Mouse (Mus musculus) CH12.LX (cell line): Measurements from ENCODE around the gene Foxm1.

ENCODE experiments used
- CHD2 ChIP-seq: IDR thresholded peaks from 2 replicates; pipeline ENCODE4 v1.6.1; 2011; ENCODE audit warnings: low read length, improper control_type of control experiment
- CTCF ChIP-seq, 2 experiments: IDR thresholded peaks in 1 of 2; conservative IDR thresholded peaks in 1 of 2; 2 replicates each; pipeline ENCODE4 v1.5.1; 2011 to 2012; ENCODE audit warnings: low read depth in 2 of 2, low read length in 2 of 2, improper control_type of control experiment in 1 of 2, inconsistent platforms in 1 of 2, mild to moderate bottlenecking in 1 of 2, moderate library complexity in 1 of 2
- E2F4 ChIP-seq: IDR thresholded peaks from 2 replicates; pipeline ENCODE4 v1.6.1; 2011; ENCODE audit warnings: low read depth, low read length, improper control_type of control experiment; ENCODE audit not compliant: insufficient replicate concordance
- EP300 ChIP-seq: IDR thresholded peaks from 2 replicates; pipeline ENCODE4 v1.6.1; 2011; ENCODE audit warnings: low read length, improper control_type of control experiment
- ETS1 ChIP-seq: conservative IDR thresholded peaks from 2 replicates; pipeline ENCODE4 v1.6.1; 2012; ENCODE audit warnings: low read depth, mild to moderate bottlenecking, inconsistent platforms, low read length, improper control_type of control experiment, moderate library complexity
- GABPA ChIP-seq: IDR thresholded peaks from 2 replicates; pipeline ENCODE4 v1.6.1; 2012; ENCODE audit warnings: low read depth, low read length, improper control_type of control experiment, inconsistent platforms; ENCODE audit not compliant: insufficient replicate concordance
- KAT2A ChIP-seq: IDR thresholded peaks from 2 replicates; pipeline ENCODE4 v1.6.1; 2012; ENCODE audit warnings: low read length, improper control_type of control experiment, inconsistent platforms; ENCODE audit not compliant: insufficient replicate concordance
- MAZ ChIP-seq: IDR thresholded peaks from 2 replicates; pipeline ENCODE4 v1.6.1; 2012; ENCODE audit warnings: low read depth, mild to moderate bottlenecking, inconsistent platforms, low read length, improper control_type of control experiment, moderate library complexity
- POLR2A ChIP-seq: IDR thresholded peaks from 2 replicates; pipeline ENCODE4 v1.6.1; 2011; ENCODE audit warnings: low read depth, mild to moderate bottlenecking, improper control_type of control experiment, low read length
- SIN3A ChIP-seq: IDR thresholded peaks from 2 replicates; pipeline ENCODE4 v1.6.1; 2012; ENCODE audit warnings: low read length, improper control_type of control experiment, inconsistent platforms
- USF1 ChIP-seq: IDR thresholded peaks from 2 replicates; pipeline ENCODE4 v1.6.1; 2014; ENCODE audit warnings: low read depth, mild to moderate bottlenecking, inconsistent platforms, low read length, improper control_type of control experiment
- ZC3H11A ChIP-seq: IDR thresholded peaks from 2 replicates; pipeline ENCODE4 v1.6.1; 2012; ENCODE audit warnings: low read depth, mild to moderate bottlenecking, inconsistent platforms, low read length, improper control_type of control experiment

DNA sequence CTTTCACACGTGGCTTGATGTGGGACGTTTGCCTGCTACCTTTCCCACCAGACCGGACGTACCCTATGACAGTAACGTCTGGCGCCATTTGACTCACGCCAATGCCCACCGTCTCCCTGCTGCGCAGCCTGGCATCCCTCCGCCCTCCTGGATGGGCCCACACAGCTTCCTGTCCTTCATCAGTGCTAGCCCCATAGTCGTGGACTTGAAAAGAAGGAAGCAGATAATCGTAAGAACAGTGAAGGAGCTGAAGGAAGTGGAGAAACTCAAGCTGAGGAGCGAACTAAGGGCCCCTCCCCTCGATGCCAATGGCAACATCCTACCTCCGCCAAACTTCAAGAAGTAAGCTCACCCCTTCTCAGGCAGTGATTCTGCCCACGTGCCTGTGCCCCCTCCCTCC lies 16.9 kb downstream of the Foxm1 start:
- TF ChIP-seq ETS1 (no peak), POLR2A (no peak), GABPA (no peak), E2F4 (no peak), SIN3A (no peak), EP300 (no peak), ZC3H11A (no peak), CTCF (conservative IDR thresholded peaks at IDR 0.05 in 1 of 2, IDR thresholded peaks at IDR 0.05 in 1 of 2; ENCODE audit: low read depth in 2 of 2, low read length in 2 of 2) (no peak), KAT2A (no peak), USF1 (no peak), MAZ (no peak), CHD2 (no peak)
